Mouse (Mus musculus): ENCODE results near the gene Ppp1r36. TPM values are rescaled to one million over a fixed set of nuclear protein-coding genes. Genes with fewer than 3 reads are reported as not detected.

Gene Ppp1r36
- polyA plus RNA-seq, 1 experiment from 2014 or later: 9.1 TPM

DNA sequence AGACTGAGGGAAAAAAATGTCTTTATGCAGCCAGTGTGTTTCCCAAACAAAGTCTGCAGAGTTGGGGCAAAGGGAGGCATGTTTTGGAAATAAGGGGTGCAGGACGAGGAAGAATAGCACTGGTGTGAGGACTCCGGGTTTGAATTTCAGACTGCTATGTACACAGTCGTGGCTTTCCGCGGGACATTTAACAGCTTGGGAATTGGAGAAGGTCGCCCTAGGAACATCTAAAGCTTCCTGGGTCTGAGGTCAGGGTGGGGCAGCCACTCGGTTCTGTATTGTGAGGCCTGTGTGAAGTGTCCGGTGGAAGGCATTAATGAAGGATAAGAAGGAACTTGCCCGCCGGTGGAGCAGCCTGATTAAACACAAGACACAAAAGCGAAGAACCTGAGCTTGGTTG is 68.0 kb downstream of the Ppp1r36 start:
- Histone ChIP-seq H3K9ac (ENCODE audit: low read length) (no peak overlapping the region; the same call in 1 of the 2 replicates), H3K27ac (ENCODE audit: low read length) (no peak overlapping the region), H3K4me3 (ENCODE audit: low read length) (no peak overlapping the region), H3K36me3 (ENCODE audit: control insufficient read depth, insufficient read depth, low read length) (no peaks in the 10 kb centered on the region), H3K4me2 (ENCODE audit: low read depth, low read length) (no peak overlapping the region), H3K9me3 (ENCODE audit: control insufficient read depth, low read length) (no peaks in the 10 kb centered on the region), H3K27me3 (ENCODE audit: control insufficient read depth, insufficient read depth, low read depth, low read length) (no peaks in the 10 kb centered on the region), H3K4me1 (replicated peaks; ENCODE audit: control insufficient read depth, insufficient read depth, low read length) (peaks cover 10% of the 10 kb centered on the region)
- no peak for ATAC-seq (ENCODE audit: low read depth)
- 28% methylated on average over 11 of the region's 11 CpGs for WGBS

DNA sequence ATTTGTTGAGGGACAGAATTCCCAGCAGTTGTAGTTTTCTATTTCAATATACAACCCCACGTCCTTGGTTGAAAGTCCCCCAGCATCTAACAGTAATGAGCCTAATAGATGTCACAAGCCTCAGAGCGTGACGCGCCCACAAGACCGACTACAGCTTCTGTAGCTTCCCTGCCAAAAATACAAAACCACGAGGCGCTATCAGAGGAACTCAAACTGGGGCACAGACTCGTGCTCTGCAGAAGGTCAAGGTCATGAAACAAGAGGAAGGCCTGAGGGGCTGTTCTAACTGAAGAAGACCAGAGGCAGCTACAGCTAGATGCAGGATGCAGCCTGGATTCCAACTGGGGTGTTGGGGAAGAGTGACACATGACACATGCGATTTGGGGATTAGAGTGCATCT is 69.6 kb downstream of the Ppp1r36 start:
- no peak overlapping the region for H3K4me3 ChIP-seq (ENCODE audit: low read length)
- H3K4me1 ChIP-seq (replicated peaks; ENCODE audit: control insufficient read depth, insufficient read depth, low read length): peaks cover 10% of the 10 kb centered on the region
- 59% methylated on average over 9 of the region's 9 CpGs for WGBS
- no peaks in the 10 kb centered on the region for H3K27me3 ChIP-seq (ENCODE audit: control insufficient read depth, insufficient read depth, low read depth, low read length)
- no peak overlapping the region for H3K9ac ChIP-seq (ENCODE audit: low read length)
- H3K9me3 ChIP-seq (ENCODE audit: control insufficient read depth, low read length): peaks cover 2% of the 10 kb centered on the region; the same call in 1 of the 2 replicates
- no peak overlapping the region for H3K27ac ChIP-seq (ENCODE audit: low read length)
- H3K4me2 ChIP-seq (ENCODE audit: low read depth, low read length): no peak overlapping the region
- H3K36me3 ChIP-seq (ENCODE audit: control insufficient read depth, insufficient read depth, low read length): no peaks in the 10 kb centered on the region
- ATAC-seq (ENCODE audit: low read depth): no peak

Other genes starting within 250 kb of the Ppp1r36 start
- gene Esr2, start 240.3 kb upstream of the Ppp1r36 start, polyA plus RNA-seq (2015; fragmentation: Nextera tagmentation; extraction: Ambion mirVana): 0.28 and 0.46 TPM in 2 replicates
- not detected in 2 replicates for gene Tex21, start 170.8 kb upstream of the Ppp1r36 start, polyA plus RNA-seq (2015; fragmentation: Nextera tagmentation; extraction: Ambion mirVana)
- 92.9 and 93.2 TPM in 2 replicates for gene Mthfd1, start 162.2 kb upstream of the Ppp1r36 start, polyA plus RNA-seq (2015; fragmentation: Nextera tagmentation; extraction: Ambion mirVana)
- 35.7 and 43.7 TPM in 2 replicates for gene Akap5, start 92.6 kb upstream of the Ppp1r36 start, polyA plus RNA-seq (2015; fragmentation: Nextera tagmentation; extraction: Ambion mirVana)
- 14.6 and 16.9 TPM in 2 replicates for gene Zbtb25, start 47.9 kb upstream of the Ppp1r36 start, polyA plus RNA-seq (2015; fragmentation: Nextera tagmentation; extraction: Ambion mirVana)
- gene Zbtb1, start 47.3 kb upstream of the Ppp1r36 start, polyA plus RNA-seq (2015; fragmentation: Nextera tagmentation; extraction: Ambion mirVana): 9.8 and 10.4 TPM in 2 replicates
- 15.4 and 15.7 TPM in 2 replicates for gene Hspa2, start 13.4 kb upstream of the Ppp1r36 start, polyA plus RNA-seq (2015; fragmentation: Nextera tagmentation; extraction: Ambion mirVana)
- gene Plekhg3, start 113.4 kb downstream of the Ppp1r36 start, polyA plus RNA-seq (2015; fragmentation: Nextera tagmentation; extraction: Ambion mirVana): 6.3 and 7.5 TPM in 2 replicates

All from lung, embryonic 16.5 days (tissue).